ENCODE assay signal across 20 mouse cellular contexts in genomic region chr8:64657517-64657916, GRCm38 (mm10). TPM values are rescaled to one million over a fixed set of nuclear protein-coding genes. Genes with fewer than 3 reads are reported as not detected.
DNase-seq lines count a peak whose midpoint lies in the region; ATAC-seq lines count a peak whose summit lies in the region.
"Had no signal": no experiment of that assay in that cellular context is flagged by ENCODE, and none has a peak within 500 bp of the region (broad histone marks: within the 10 kb centered on the region; RNA-seq: fewer than 3 reads in every experiment).

No protein-coding gene starts in this region.

- no peaks in the 10 kb centered on the region for H3K27me3 ChIP-seq in forebrain, embryonic 11.5 days (ENCODE audit: control insufficient read depth, insufficient read depth, low read length)
- H3K27me3 ChIP-seq in forebrain, embryonic 16.5 days (replicated peaks; ENCODE audit: control insufficient read depth, insufficient read depth, low read length) = no peaks in the 10 kb centered on the region
- no peaks in the 10 kb centered on the region for H3K27me3 ChIP-seq in forebrain, embryonic 13.5 days
- no peaks in the 10 kb centered on the region for H3K27me3 ChIP-seq in midbrain, embryonic 14.5 days (ENCODE audit: control insufficient read depth, insufficient read depth, low read length)
- H3K27me3 ChIP-seq: embryonic facial prominence, embryonic 13.5 days had no signal

- no peaks in the 10 kb centered on the region for H3K36me3 ChIP-seq in forebrain, embryonic 11.5 days (ENCODE audit: control insufficient read depth, insufficient read depth, low read length)
- no peaks in the 10 kb centered on the region for H3K36me3 ChIP-seq in forebrain, embryonic 16.5 days (ENCODE audit: control insufficient read depth, insufficient read depth)
- peaks cover 3% of the 10 kb centered on the region; the same call in 1 of the 2 replicates for H3K36me3 ChIP-seq in forebrain, embryonic 13.5 days (ENCODE audit: poor library complexity, severe bottlenecking)
- 0 out of 2 replicates have a peak, but pooled peaks cover 3% of the 10 kb centered on the region for H3K36me3 ChIP-seq in midbrain, embryonic 14.5 days (ENCODE audit: control insufficient read depth, insufficient read depth, low read length)
- H3K36me3 ChIP-seq: embryonic facial prominence, embryonic 13.5 days had no signal

- no peaks in the 10 kb centered on the region for H3K9me3 ChIP-seq in forebrain, embryonic 11.5 days (ENCODE audit: control insufficient read depth, low read length)
- no peaks in the 10 kb centered on the region for H3K9me3 ChIP-seq in forebrain, embryonic 16.5 days (ENCODE audit: control insufficient read depth, low read length)
- no peaks in the 10 kb centered on the region for H3K9me3 ChIP-seq in forebrain, embryonic 13.5 days (replicated peaks)
- no peaks in the 10 kb centered on the region for H3K9me3 ChIP-seq in midbrain, embryonic 14.5 days (ENCODE audit: control insufficient read depth, low read length)
- H3K9me3 ChIP-seq: embryonic facial prominence, embryonic 13.5 days had no signal

- H3K4me3 ChIP-seq in forebrain, embryonic 11.5 days (ENCODE audit: low read depth, low read length) = no peak overlapping the region
- no peak overlapping the region for H3K4me3 ChIP-seq in forebrain, embryonic 16.5 days (replicated peaks; ENCODE audit: low read length)
- no peak overlapping the region for H3K4me3 ChIP-seq in forebrain, embryonic 13.5 days
- H3K4me3 ChIP-seq in midbrain, embryonic 14.5 days (replicated peaks; ENCODE audit: low read depth, low read length) = no peak overlapping the region
- H3K4me3 ChIP-seq: embryonic facial prominence, embryonic 13.5 days had no signal

- H3K4me2 ChIP-seq in forebrain, embryonic 11.5 days (ENCODE audit: low read depth, low read length, severe bottlenecking) = no peak overlapping the region
- H3K4me2 ChIP-seq in forebrain, embryonic 16.5 days (ENCODE audit: low read length) = no peak overlapping the region
- 0 out of 2 replicates have a peak overlapping the region, but pooled peaks have one; percentile 12 for H3K4me2 ChIP-seq in forebrain, embryonic 13.5 days
- peak overlapping the region; percentile 18; the same call in 1 of the 2 replicates for H3K4me2 ChIP-seq in midbrain, embryonic 14.5 days (ENCODE audit: low read length)
- H3K4me2 ChIP-seq: embryonic facial prominence, embryonic 13.5 days; liver, embryonic 11.5 days had no signal

- ATAC-seq in forebrain, embryonic 11.5 days (replicated peaks; ENCODE audit: low FRiP score) = peak; percentile 52; the same call in 1 of the 2 replicates
- no peak for ATAC-seq in forebrain, embryonic 16.5 days
- ATAC-seq in forebrain, embryonic 13.5 days = no peak
- 0 out of 2 replicates have a peak, but pooled peaks have one; percentile 42 for ATAC-seq in midbrain, embryonic 14.5 days (ENCODE audit: low FRiP score, low TSS enrichment)
- ATAC-seq: activated CD4-positive, CD25-positive, alpha-beta regulatory T cell, adult 4 months; inflammation-experienced regulatory T-cells, adult 6 months had no signal

- DNase-seq in forebrain, embryonic 11.5 days (ENCODE audit: low spot score) = no peak
- peak; percentile 78 for DNase-seq in R1 (ENCODE audit: low read depth, low spot score)
- DNase-seq in midbrain, embryonic 14.5 days = peak; percentile 58
- DNase-seq in thymus, postnatal 25 days = no peak
- no peak for DNase-seq in T-cell, adult 2 months (ENCODE audit: low spot score)
- DNase-seq in adrenal gland, postnatal 14 days = no peak
- DNase-seq: adrenal gland, postnatal 25 days; cerebellum, adult 8-10 months; kidney, adult 8-10 months; kidney, postnatal 25 days; lung, adult 18-20 months; lung, postnatal 14 days; retina, postnatal 1 day had no signal

- peaks cover 3% of the 10 kb centered on the region for H3K4me1 ChIP-seq in forebrain, embryonic 11.5 days (replicated peaks; ENCODE audit: control insufficient read depth, insufficient read depth, low read length)
- peaks cover 28% of the 10 kb centered on the region for H3K4me1 ChIP-seq in forebrain, embryonic 16.5 days (replicated peaks; ENCODE audit: control insufficient read depth, insufficient read depth, low read length)
- H3K4me1 ChIP-seq in forebrain, embryonic 13.5 days = peaks cover 28% of the 10 kb centered on the region
- peaks cover 19% of the 10 kb centered on the region for H3K4me1 ChIP-seq in midbrain, embryonic 14.5 days (ENCODE audit: control insufficient read depth, insufficient read depth, low read length)

- 14% methylated on average over 7 of the region's 7 CpGs for WGBS in forebrain, embryonic 11.5 days
- 3% methylated on average over 7 of the region's 7 CpGs for WGBS in forebrain, embryonic 16.5 days
- WGBS in forebrain, embryonic 13.5 days = 6% methylated on average over 7 of the region's 7 CpGs
- 3% methylated on average over 7 of the region's 7 CpGs for WGBS in midbrain, embryonic 14.5 days

- H3K9ac ChIP-seq in forebrain, embryonic 11.5 days (ENCODE audit: low read length) = no peak overlapping the region
- H3K9ac ChIP-seq in forebrain, embryonic 16.5 days (replicated peaks; ENCODE audit: low read depth, low read length) = no peak overlapping the region
- no peak overlapping the region for H3K9ac ChIP-seq in forebrain, embryonic 13.5 days
- H3K9ac ChIP-seq in midbrain, embryonic 14.5 days (replicated peaks; ENCODE audit: low read length) = no peak overlapping the region
- H3K9ac ChIP-seq: embryonic facial prominence, embryonic 13.5 days had no signal

- no peak overlapping the region; the same call in 1 of the 2 replicates for H3K27ac ChIP-seq in forebrain, embryonic 11.5 days (ENCODE audit: low read depth, low read length)
- no peak overlapping the region; the same call in 1 of the 2 replicates for H3K27ac ChIP-seq in forebrain, embryonic 16.5 days (ENCODE audit: low read length)
- no peak overlapping the region for H3K27ac ChIP-seq in forebrain, embryonic 13.5 days
- H3K27ac ChIP-seq in midbrain, embryonic 14.5 days (replicated peaks; ENCODE audit: low read depth, low read length) = no peak overlapping the region

RNA-seq across cellular contexts. Expression of gene Cpe, which starts 35.3 kb away (rescaled TPM):
- 260 and 266 TPM in 2 replicates for polyA plus RNA-seq in forebrain, embryonic 11.5 days (2014; fragmentation: Nextera tagmentation; extraction: Ambion mirVana)
- 470 and 498 TPM in 2 replicates for polyA plus RNA-seq in forebrain, embryonic 16.5 days (2015; fragmentation: Nextera tagmentation; extraction: Ambion mirVana)
- 389 and 392 TPM in 2 replicates for polyA plus RNA-seq in forebrain, embryonic 13.5 days (2015; fragmentation: Nextera tagmentation; extraction: Ambion mirVana)
- 911 and 915 TPM in 2 replicates for polyA plus RNA-seq in midbrain, embryonic 14.5 days (2014; fragmentation: Nextera tagmentation; extraction: Ambion mirVana)
- 437 and 476 TPM in 2 replicates for total RNA-seq in adrenal gland, postnatal 14 days (2021)
- total RNA-seq: hematopoietic stem cell, adult 5-6 weeks had no signal

Comparison
In these comparisons a context has a peak if more than half of its experiments do, and no peak if none do; other contexts are left out.
1. ATAC-seq: peak in forebrain, embryonic 11.5 days (single experiment) and midbrain, embryonic 14.5 days (single experiment); none in forebrain, embryonic 16.5 days (single experiment) and forebrain, embryonic 13.5 days (single experiment).
2. H3K4me2 ChIP-seq: peak in forebrain, embryonic 13.5 days (single experiment) and midbrain, embryonic 14.5 days (single experiment); none in forebrain, embryonic 11.5 days (single experiment) and forebrain, embryonic 16.5 days (single experiment).
3. DNase-seq: peak in R1 (single experiment) and midbrain, embryonic 14.5 days (single experiment); none in forebrain, embryonic 11.5 days (single experiment), thymus, postnatal 25 days (single experiment), T-cell, adult 2 months (single experiment) and adrenal gland, postnatal 14 days (single experiment).